Mouse (Mus musculus) bone marrow, adult 2 months (tissue): ENCODE measurements around the gene Snx32. TPM values are rescaled to one million over a fixed set of nuclear protein-coding genes. Genes with fewer than 3 reads are reported as not detected.
"Not testable (repeated sequence)": the region's sequence is repeated elsewhere in the genome, so short reads cannot be mapped to it uniquely, and the experiment has no call there.

Experiments used
- H3K27ac ChIP-seq: fragments of 200-500 bp; 2 replicates; pipeline ENCODE4 v1.5.1; 2012; ENCODE audit warnings: low read depth, mild to moderate bottlenecking, control low read depth, inconsistent platforms, low read length; ENCODE audit not compliant: control insufficient read depth, poor library complexity, insufficient read depth
- H3K4me1 ChIP-seq: fragments of 200-500 bp; 2 replicates; pipeline ENCODE4 v1.6.1; 2011; ENCODE audit warnings: low read length; ENCODE audit not compliant: control insufficient read depth, insufficient read depth
- H3K4me3 ChIP-seq: fragments of 200-500 bp; replicated peaks from 2 replicates; pipeline ENCODE3; 2011; ENCODE audit warnings: mild to moderate bottlenecking, low read depth, low read length, control low read depth; ENCODE audit not compliant: control insufficient read depth
- CTCF ChIP-seq: fragments of 200-500 bp; IDR thresholded peaks from 2 replicates; pipeline ENCODE4 v1.5.1; 2011; ENCODE audit warnings: low read length, control low read depth; ENCODE audit not compliant: control insufficient read depth, insufficient read depth
- POLR2A ChIP-seq: fragments of 200-500 bp; IDR thresholded peaks from 2 replicates; pipeline ENCODE4 v1.6.1; 2011; ENCODE audit warnings: low read depth, mild to moderate bottlenecking, control low read depth, low read length, borderline replicate concordance; ENCODE audit not compliant: control insufficient read depth
- WGBS: fragments of 180-500 bp; shearing (Covaris S2); methylation state at CpG from one replicate; pipeline ENCODE4 v1.1.7; 2018; 5-methylcytosine and 5-hydroxymethylcytosine counted together
- polyA plus RNA-seq: library from polyadenylated mRNA; stranded (reverse); fragments of >200 nt; gene quantifications from 2 replicates; pipeline ENCODE4 v1.2.4, GENCODE M21; 2011; ENCODE audit warnings: low replicate concordance; ENCODE audit not compliant: missing spikeins, insufficient read depth, insufficient read length

The Snx32 gene
- polyA plus RNA-seq, 1 experiment = 32.5 TPM

GRCm38 (mm10) chr19:5496052-5496370 is 14.3 kb downstream of the Snx32 start:
- TF ChIP-seq POLR2A (no peak), CTCF (no peak)
- 91% methylated on average over 16 of the region's 16 CpGs for WGBS

GRCm38 (mm10) chr19:5495353-5496051 is 14.8 kb downstream of the Snx32 start:
- Histone ChIP-seq H3K4me1 (no peaks in the 10 kb centered on the region), H3K27ac (no peak overlapping the region), H3K4me3 (no peak overlapping the region)
- TF ChIP-seq CTCF (no peak), POLR2A (no peak)
- 87% methylated on average over 12 of the region's 12 CpGs for WGBS

More at GRCm38 (mm10) chr19:5496052-5496370, 14.3 kb downstream of the Snx32 start:
- no peak overlapping the region for H3K27ac ChIP-seq
- H3K4me1 ChIP-seq = no peaks in the 10 kb centered on the region
- no peak overlapping the region for H3K4me3 ChIP-seq

GRCm38 (mm10) chr19:5494314-5494713 is 16.0 kb downstream of the Snx32 start:
- no peak overlapping the region for H3K27ac ChIP-seq
- 85% methylated on average over 3 of the region's 3 CpGs for WGBS
- TF ChIP-seq POLR2A (no peak), CTCF (no peak)
- no peak overlapping the region for H3K4me3 ChIP-seq
- H3K4me1 ChIP-seq = no peaks in the 10 kb centered on the region

GRCm38 (mm10) chr19:5493301-5493721 is 17.0 kb downstream of the Snx32 start:
- H3K4me1 ChIP-seq, H3K4me3 ChIP-seq, H3K27ac ChIP-seq: not testable (repeated sequence)
- WGBS = 81% methylated on average over 9 of the region's 9 CpGs

- Histone ChIP-seq H3K4me1 (peaks cover under 1% of the 10 kb centered on the region; the same call in 1 of the 2 replicates), H3K27ac (no peak overlapping the region), H3K4me3 (no peak overlapping the region)
- no peak for TF ChIP-seq POLR2A
- no peak for TF ChIP-seq CTCF
- WGBS = 73% methylated on average over 4 of the region's 4 CpGs
Measured at GRCm38 (mm10) chr19:5492641-5493040, 17.7 kb downstream of the Snx32 start.

GRCm38 (mm10) chr19:5490898-5491708 is 19.2 kb downstream of the Snx32 start:
- peaks cover 2% of the 10 kb centered on the region; the same call in 1 of the 2 replicates for H3K4me1 ChIP-seq
- peak overlapping the region; percentile 97 for H3K27ac ChIP-seq
- WGBS = under 1% methylated on average over 59 of the region's 59 CpGs
- peak overlapping the region; percentile 91 for H3K4me3 ChIP-seq
- TF ChIP-seq POLR2A = peak; percentile 79; the same call in 1 of the 2 replicates
- no peak for TF ChIP-seq CTCF

GRCm38 (mm10) chr19:5490313-5490897 is 19.9 kb downstream of the Snx32 start, which contains the start of gene Cfl1:
Gene Cfl1 (plus strand): TSS chr19:5490455.
- Histone ChIP-seq H3K4me1 (peaks cover 2% of the 10 kb centered on the region; the same call in 1 of the 2 replicates), H3K27ac (peak within 1 kb of the TSS; percentile 97), H3K4me3 (peak within 1 kb of the TSS; percentile 91)
- TF ChIP-seq POLR2A = peak; percentile 89; the same call in 1 of the 2 replicates
- TF ChIP-seq CTCF = no peak
- WGBS = under 1% methylated on average over 62 of the region's 62 CpGs

- not testable (repeated sequence) for H3K4me3 ChIP-seq, H3K4me1 ChIP-seq
- WGBS = 14% methylated on average over 10 of the region's 10 CpGs
- peak overlapping the region; percentile 94 for H3K27ac ChIP-seq
Measured at GRCm38 (mm10) chr19:5489721-5490120, 20.6 kb downstream of the Snx32 start.
